Mouse (Mus musculus): ENCODE data around the gene Apon. TPM values are rescaled to one million over a fixed set of nuclear protein-coding genes. Genes with fewer than 3 reads are reported as not detected.

Apon gene
- polyA plus RNA-seq, 1 experiment from 2014 or later, result 0.31 TPM

- H3K9me3 ChIP-seq (replicated peaks), result no peaks in the 10 kb centered on the region
- no peak for ATAC-seq (ENCODE audit: low read depth)
- H3K27ac ChIP-seq, result peak overlapping the region; percentile 21; the same call in 1 of the 2 replicates
- H3K36me3 ChIP-seq, result peaks cover 37% of the 10 kb centered on the region
- no peaks in the 10 kb centered on the region for H3K27me3 ChIP-seq
- DNase-seq, result no peak
- no peak overlapping the region for H3K4me2 ChIP-seq
- WGBS (ENCODE audit: insufficient replicate concordance), result 70% methylated on average over 4 of the region's 4 CpGs
- H3K4me1 ChIP-seq (replicated peaks), result peaks cover 61% of the 10 kb centered on the region
- no peak overlapping the region for H3K9ac ChIP-seq
- no peak overlapping the region for H3K4me3 ChIP-seq (replicated peaks)
These were observed 17.6 kb upstream of the Apon start for GRCm38 (mm10) chr10:128236321-128236720.

- no peak overlapping the region for H3K4me2 ChIP-seq
- no peaks in the 10 kb centered on the region for H3K27me3 ChIP-seq
- H3K4me1 ChIP-seq (replicated peaks), result peaks cover 58% of the 10 kb centered on the region
- H3K36me3 ChIP-seq, result peaks cover 53% of the 10 kb centered on the region
- H3K9ac ChIP-seq, result no peak overlapping the region
- H3K4me3 ChIP-seq (replicated peaks), result no peak overlapping the region
- ATAC-seq (ENCODE audit: low read depth) (no peak), DNase-seq (no peak)
- no peaks in the 10 kb centered on the region for H3K9me3 ChIP-seq (replicated peaks)
- H3K27ac ChIP-seq, result no peak overlapping the region
- 73% methylated on average over 15 of the region's 15 CpGs for WGBS (ENCODE audit: insufficient replicate concordance)
These were observed 16.0 kb upstream of the Apon start for GRCm38 (mm10) chr10:128237807-128238480.

- H3K27ac ChIP-seq, result no peak overlapping the region
- H3K9ac ChIP-seq, result no peak overlapping the region
- ATAC-seq (ENCODE audit: low read depth), result peak; percentile 13; the same call in 1 of the 2 replicates
- 67% methylated on average over 4 of the region's 4 CpGs for WGBS (ENCODE audit: insufficient replicate concordance)
- H3K4me2 ChIP-seq, result no peak overlapping the region
- H3K36me3 ChIP-seq, result peaks cover 65% of the 10 kb centered on the region
- no peaks in the 10 kb centered on the region for H3K9me3 ChIP-seq (replicated peaks)
- no peak for DNase-seq
- H3K27me3 ChIP-seq, result no peaks in the 10 kb centered on the region
- no peak overlapping the region for H3K4me3 ChIP-seq (replicated peaks)
- H3K4me1 ChIP-seq (replicated peaks), result peaks cover 48% of the 10 kb centered on the region
These were observed 14.8 kb upstream of the Apon start for GRCm38 (mm10) chr10:128239140-128239539.

GRCm38 (mm10) chr10:128240131-128240530, 13.8 kb upstream of the Apon start:
- 57% methylated on average over 18 of the region's 18 CpGs for WGBS (ENCODE audit: insufficient replicate concordance)
- peak; percentile 37; the same call in 1 of the 2 replicates for ATAC-seq (ENCODE audit: low read depth)
- 0 out of 2 replicates have a peak overlapping the region, but pooled peaks have one; percentile 17 for H3K9ac ChIP-seq
- peaks cover 43% of the 10 kb centered on the region for H3K4me1 ChIP-seq (replicated peaks)
- H3K36me3 ChIP-seq, result peaks cover 69% of the 10 kb centered on the region
- no peaks in the 10 kb centered on the region for H3K27me3 ChIP-seq
- H3K4me2 ChIP-seq, result no peak overlapping the region
- no peak overlapping the region for H3K4me3 ChIP-seq (replicated peaks)
- no peaks in the 10 kb centered on the region for H3K9me3 ChIP-seq (replicated peaks)
- no peak overlapping the region for H3K27ac ChIP-seq
- DNase-seq, result no peak

GRCm38 (mm10) chr10:128243252-128243651, 10.6 kb upstream of the Apon start:
- H3K9me3 ChIP-seq (replicated peaks), result no peaks in the 10 kb centered on the region
- H3K4me1 ChIP-seq (replicated peaks), result peaks cover 21% of the 10 kb centered on the region
- no peak overlapping the region for H3K4me2 ChIP-seq
- H3K9ac ChIP-seq, result no peak overlapping the region
- peaks cover 94% of the 10 kb centered on the region for H3K36me3 ChIP-seq
- no peak overlapping the region for H3K27ac ChIP-seq
- ATAC-seq (ENCODE audit: low read depth) (no peak), DNase-seq (no peak)
- 91% methylated on average over 8 of the region's 8 CpGs for WGBS (ENCODE audit: insufficient replicate concordance)
- no peak overlapping the region for H3K4me3 ChIP-seq (replicated peaks)
- no peaks in the 10 kb centered on the region for H3K27me3 ChIP-seq

- Histone ChIP-seq H3K4me1 (replicated peaks) (peaks cover 13% of the 10 kb centered on the region), H3K27ac (no peak overlapping the region), H3K4me2 (no peak overlapping the region), H3K4me3 (replicated peaks) (no peak overlapping the region), H3K9me3 (replicated peaks) (no peaks in the 10 kb centered on the region), H3K36me3 (peaks cover 100% of the 10 kb centered on the region), H3K9ac (no peak overlapping the region), H3K27me3 (no peaks in the 10 kb centered on the region)
- ATAC-seq (ENCODE audit: low read depth) (no peak), DNase-seq (no peak)
- 94% methylated on average over 15 of the region's 15 CpGs for WGBS (ENCODE audit: insufficient replicate concordance)
These were observed 9.8 kb upstream of the Apon start for GRCm38 (mm10) chr10:128244121-128244520.

- no peak overlapping the region for H3K4me3 ChIP-seq (replicated peaks)
- 86% methylated on average over 17 of the region's 17 CpGs for WGBS (ENCODE audit: insufficient replicate concordance)
- no peak for ATAC-seq (ENCODE audit: low read depth)
These were observed 6.7 kb upstream of the Apon start for GRCm38 (mm10) chr10:128247020-128247732.

GRCm38 (mm10) chr10:128250565-128250964, 3.3 kb upstream of the Apon start:
- H3K4me2 ChIP-seq, result no peak overlapping the region

More at GRCm38 (mm10) chr10:128247020-128247732, 6.7 kb upstream of the Apon start:
- H3K9ac ChIP-seq, result no peak overlapping the region
- no peaks in the 10 kb centered on the region for H3K27me3 ChIP-seq
- H3K36me3 ChIP-seq, result peaks cover 100% of the 10 kb centered on the region
- no peak overlapping the region for H3K4me2 ChIP-seq
- no peak overlapping the region for H3K27ac ChIP-seq
- DNase-seq, result no peak
- no peaks in the 10 kb centered on the region for H3K4me1 ChIP-seq (replicated peaks)
- H3K9me3 ChIP-seq (replicated peaks), result no peaks in the 10 kb centered on the region

GRCm38 (mm10) chr10:128255925-128256324, 2.0 kb downstream of the Apon start:
- Histone ChIP-seq H3K4me3 (replicated peaks) (no peak overlapping the region), H3K4me2 (no peak overlapping the region), H3K9ac (no peak overlapping the region), H3K9me3 (replicated peaks) (no peaks in the 10 kb centered on the region), H3K36me3 (peaks cover 20% of the 10 kb centered on the region), H3K4me1 (replicated peaks) (peaks cover 4% of the 10 kb centered on the region; the same call in 1 of the 2 replicates), H3K27ac (no peak overlapping the region), H3K27me3 (no peaks in the 10 kb centered on the region)
- ATAC-seq (ENCODE audit: low read depth), result no peak
- DNase-seq, result no peak
- WGBS (ENCODE audit: insufficient replicate concordance), result 69% methylated on average over 8 of the region's 8 CpGs

More at GRCm38 (mm10) chr10:128250565-128250964, 3.3 kb upstream of the Apon start:
- no peaks in the 10 kb centered on the region for H3K4me1 ChIP-seq (replicated peaks)
- peaks cover 74% of the 10 kb centered on the region for H3K36me3 ChIP-seq
- no peak overlapping the region for H3K4me3 ChIP-seq (replicated peaks)
- H3K27ac ChIP-seq, result no peak overlapping the region
- ATAC-seq (ENCODE audit: low read depth) (no peak), DNase-seq (no peak)
- no peak overlapping the region for H3K9ac ChIP-seq
- 83% methylated on average over 13 of the region's 13 CpGs for WGBS (ENCODE audit: insufficient replicate concordance)
- no peaks in the 10 kb centered on the region for H3K27me3 ChIP-seq
- no peaks in the 10 kb centered on the region for H3K9me3 ChIP-seq (replicated peaks)

- Histone ChIP-seq H3K36me3 (peaks cover 16% of the 10 kb centered on the region), H3K4me2 (no peak overlapping the region), H3K9ac (no peak overlapping the region), H3K9me3 (replicated peaks) (no peaks in the 10 kb centered on the region), H3K4me3 (replicated peaks) (no peak overlapping the region), H3K4me1 (replicated peaks) (peaks cover 4% of the 10 kb centered on the region; the same call in 1 of the 2 replicates), H3K27me3 (no peaks in the 10 kb centered on the region), H3K27ac (no peak overlapping the region)
- DNase-seq (no peak), ATAC-seq (ENCODE audit: low read depth) (no peak)
- WGBS (ENCODE audit: insufficient replicate concordance), result 80% methylated on average over 8 of the region's 8 CpGs
These were observed 2.4 kb downstream of the Apon start for GRCm38 (mm10) chr10:128256328-128256727.

- Histone ChIP-seq H3K36me3 (no peaks in the 10 kb centered on the region), H3K9me3 (replicated peaks) (no peaks in the 10 kb centered on the region), H3K4me1 (replicated peaks) (peaks cover 4% of the 10 kb centered on the region; the same call in 1 of the 2 replicates), H3K9ac (no peak overlapping the region), H3K4me2 (no peak overlapping the region), H3K4me3 (replicated peaks) (no peak overlapping the region), H3K27ac (peak overlapping the region; percentile 6; the same call in 1 of the 2 replicates), H3K27me3 (no peaks in the 10 kb centered on the region)
- 28% methylated on average over 4 of the region's 4 CpGs for WGBS (ENCODE audit: insufficient replicate concordance)
- DNase-seq, result no peak
- peak; percentile 52; the same call in 1 of the 2 replicates for ATAC-seq (ENCODE audit: low read depth)
These were observed 5.1 kb downstream of the Apon start for GRCm38 (mm10) chr10:128258953-128259352.

Measured in liver, embryonic 13.5 days (tissue).